Mouse (Mus musculus) heart, embryonic 11.5 days (tissue): ENCODE results near the gene Cdc42ep2. TPM values are rescaled to one million over a fixed set of nuclear protein-coding genes. Genes with fewer than 3 reads are reported as not detected.

Source experiments
- ATAC-seq: fragments of 200-750 bp; cut with Nextera tagmentation; replicated peaks from 2 replicates; pipeline ENCODE4 v1.8.0; 2017; ENCODE audit warnings: moderate library complexity; ENCODE audit not compliant: insufficient number of reproducible peaks, low FRiP score, low TSS enrichment
- H3K27ac ChIP-seq: fragments of 300-500 bp; sonication (generic); 2 replicates; pipeline ENCODE4 v1.5.1; 2014; ENCODE audit warnings: mild to moderate bottlenecking, low read depth, low read length
- H3K27me3 ChIP-seq: fragments of 300-500 bp; sonication (generic); 2 replicates; pipeline ENCODE4 v1.6.1; 2014; ENCODE audit warnings: mild to moderate bottlenecking, low read length, mixed read lengths; ENCODE audit not compliant: control insufficient read depth, insufficient read depth
- H3K36me3 ChIP-seq: fragments of 300-500 bp; sonication (generic); 2 replicates; pipeline ENCODE4 v1.6.1; 2014; ENCODE audit warnings: mild to moderate bottlenecking, low read length, moderate library complexity, mixed read lengths; ENCODE audit not compliant: control insufficient read depth, insufficient read depth
- H3K4me1 ChIP-seq: fragments of 300-500 bp; sonication (generic); 2 replicates; pipeline ENCODE4 v1.6.1; 2014; ENCODE audit warnings: low read length; ENCODE audit not compliant: control insufficient read depth, insufficient read depth
- H3K4me2 ChIP-seq: fragments of 300-500 bp; sonication (generic); 2 replicates; pipeline ENCODE4 v1.6.1; 2014; ENCODE audit warnings: mild to moderate bottlenecking, moderate library complexity
- H3K4me3 ChIP-seq: fragments of 300-500 bp; sonication (generic); 2 replicates; pipeline ENCODE4 v1.5.1; 2014; ENCODE audit warnings: low read depth, low read length
- H3K9ac ChIP-seq: fragments of 300-500 bp; sonication (generic); 2 replicates; pipeline ENCODE4 v1.6.1; 2014; ENCODE audit warnings: mild to moderate bottlenecking, low read depth, low read length, moderate library complexity
- H3K9me3 ChIP-seq: fragments of 300-500 bp; sonication (generic); replicated peaks from 2 replicates; pipeline ENCODE4 v1.6.1; 2016; ENCODE audit warnings: low read length; ENCODE audit not compliant: control insufficient read depth
- WGBS: fragments of 180-500 bp; shearing (Covaris S2); extraction: QIAGEN DNeasy Blood & Tissue Kit; methylation state at CpG from one replicate; pipeline ENCODE4 v1.1.7; 2014; ENCODE audit not compliant: insufficient replicate concordance; 5-methylcytosine and 5-hydroxymethylcytosine counted together
- polyA plus RNA-seq: library from polyadenylated mRNA; unstranded; fragments of >200 nt; fragmentation: Nextera tagmentation; extraction: Ambion mirVana; gene quantifications from 2 replicates; pipeline ENCODE4 v1.2.1, GENCODE M21; 2014

Gene Cdc42ep2
- polyA plus RNA-seq, 1 experiment from 2014 or later = 6.3 TPM

DNA sequence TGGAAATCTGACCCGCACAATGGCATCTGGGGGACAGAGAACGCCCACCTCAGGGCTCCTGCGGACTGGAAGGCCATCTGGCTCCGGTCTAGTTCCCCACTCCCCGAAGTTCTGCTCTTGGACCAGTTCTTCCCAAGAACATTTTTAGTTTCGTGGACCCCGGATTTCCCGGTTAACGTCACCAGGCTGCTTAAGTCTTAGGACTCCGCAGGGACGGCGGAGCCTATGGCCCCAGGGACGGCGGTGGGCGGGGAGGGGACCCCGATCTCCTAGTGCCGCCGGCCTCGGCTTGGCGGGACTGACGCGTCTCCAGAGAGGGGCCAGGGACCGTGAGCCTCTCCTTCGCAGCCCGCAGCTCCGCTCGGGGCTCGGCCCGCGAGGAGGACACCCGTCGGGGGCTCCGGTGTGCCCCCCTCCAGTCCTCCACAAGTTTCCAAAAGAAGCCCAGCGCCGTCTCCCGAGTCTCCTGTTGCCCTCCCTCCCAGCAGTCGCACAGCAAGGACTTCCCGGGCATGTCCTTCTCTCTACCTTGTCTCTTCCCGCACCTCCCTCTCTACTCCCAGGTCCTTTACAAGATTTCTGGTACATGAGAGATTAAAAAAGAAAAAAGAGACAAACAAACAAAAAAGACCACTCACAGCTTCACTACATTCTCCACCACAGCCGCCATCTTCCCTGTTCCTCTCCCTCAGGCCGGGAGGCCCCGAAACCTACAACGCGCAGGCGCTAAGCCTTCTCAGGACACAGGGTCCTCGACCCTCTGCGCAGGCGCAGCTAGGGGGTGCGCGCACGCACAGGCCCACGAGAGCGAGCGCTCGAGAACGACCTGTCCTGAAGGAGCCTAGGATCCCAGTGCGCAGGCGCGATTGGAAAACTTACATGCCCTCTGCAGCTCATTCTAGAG, 12.3 kb downstream of the Cdc42ep2 start:
- ATAC-seq = peak; percentile 91
- peak overlapping the region; percentile 99 for H3K9ac ChIP-seq
- peaks cover 3% of the 10 kb centered on the region; the same call in 1 of the 2 replicates for H3K36me3 ChIP-seq
- H3K9me3 ChIP-seq = no peaks in the 10 kb centered on the region
- H3K4me2 ChIP-seq = peak overlapping the region; percentile 64
- no peaks in the 10 kb centered on the region for H3K27me3 ChIP-seq
- WGBS = under 1% methylated on average over 59 of the region's 59 CpGs
- H3K27ac ChIP-seq = peak overlapping the region; percentile 89
- H3K4me1 ChIP-seq = peaks cover 18% of the 10 kb centered on the region
- peak overlapping the region; percentile 99 for H3K4me3 ChIP-seq

DNA sequence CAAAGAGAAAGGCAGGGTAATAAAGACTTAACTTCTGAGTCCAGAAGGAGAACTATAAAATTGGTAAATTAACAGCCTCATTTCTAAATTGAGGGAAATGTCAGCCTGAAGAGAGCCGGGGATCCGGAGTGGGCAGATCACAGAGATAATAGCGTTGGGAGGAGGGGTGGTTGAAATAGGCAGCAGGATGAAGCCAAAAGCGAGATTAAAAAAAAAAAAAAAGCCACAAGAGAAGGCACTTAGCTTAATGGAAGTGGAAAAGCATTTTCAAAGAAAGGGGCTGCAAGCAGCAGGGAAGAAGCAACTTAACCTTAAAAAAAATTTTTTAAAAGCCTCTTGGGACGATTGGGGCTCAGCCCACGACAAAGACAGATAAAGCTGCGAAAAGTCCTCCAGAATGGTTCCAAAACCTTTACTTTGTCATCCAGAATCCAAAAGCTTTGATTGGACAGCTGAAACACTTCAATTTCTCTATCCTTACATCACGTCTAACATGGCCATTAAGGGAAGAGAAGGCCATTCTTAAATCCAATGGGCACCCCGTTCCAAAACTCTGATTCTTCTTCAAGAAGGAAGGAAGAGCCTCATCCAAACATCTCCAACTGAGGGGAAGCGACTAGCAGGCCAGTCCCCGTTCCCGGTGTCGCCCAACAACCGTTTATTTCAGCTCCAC, 13.1 kb downstream of the Cdc42ep2 start:
- 6% methylated on average over 14 of the region's 14 CpGs for WGBS
- peak overlapping the region; percentile 99 for H3K9ac ChIP-seq
- ATAC-seq = no peak

DNA sequence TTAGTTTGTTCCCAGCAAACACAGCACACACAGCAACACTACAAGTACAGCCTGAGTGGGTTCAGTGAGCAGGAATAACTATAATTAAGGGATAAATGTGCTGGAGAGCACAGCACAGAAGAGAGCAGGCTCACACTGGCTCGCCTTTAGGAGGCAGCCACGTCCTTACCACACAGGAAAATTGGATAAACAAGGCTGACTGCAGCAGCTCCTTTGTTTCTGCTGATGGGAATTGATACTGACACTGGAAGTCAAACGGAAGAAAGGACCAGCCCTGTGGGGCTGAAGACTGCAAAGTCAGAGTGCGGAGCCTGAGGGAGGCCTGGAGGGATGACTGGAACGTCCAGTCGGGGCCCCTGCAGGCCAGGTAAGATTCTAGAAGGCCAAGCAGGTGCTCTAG, 14.4 kb downstream of the Cdc42ep2 start:
- peaks cover 18% of the 10 kb centered on the region for H3K4me1 ChIP-seq
- H3K36me3 ChIP-seq = peaks cover 14% of the 10 kb centered on the region; the same call in 1 of the 2 replicates
- H3K27me3 ChIP-seq = no peaks in the 10 kb centered on the region
- peak overlapping the region; percentile 11; the same call in 1 of the 2 replicates for H3K9ac ChIP-seq
- ATAC-seq = no peak
- 50% methylated on average over 6 of the region's 6 CpGs for WGBS
- H3K4me2 ChIP-seq = peak overlapping the region; percentile 47
- H3K4me3 ChIP-seq = no peak overlapping the region
- no peaks in the 10 kb centered on the region for H3K9me3 ChIP-seq
- H3K27ac ChIP-seq = no peak overlapping the region

More for the DNA sequence above, 13.1 kb downstream of the Cdc42ep2 start:
- Histone ChIP-seq H3K27ac (peak overlapping the region; percentile 89), H3K36me3 (peaks cover 6% of the 10 kb centered on the region; the same call in 1 of the 2 replicates), H3K4me1 (peaks cover 18% of the 10 kb centered on the region), H3K4me2 (peak overlapping the region; percentile 64), H3K9me3 (no peaks in the 10 kb centered on the region), H3K4me3 (peak overlapping the region; percentile 99), H3K27me3 (no peaks in the 10 kb centered on the region)

DNA sequence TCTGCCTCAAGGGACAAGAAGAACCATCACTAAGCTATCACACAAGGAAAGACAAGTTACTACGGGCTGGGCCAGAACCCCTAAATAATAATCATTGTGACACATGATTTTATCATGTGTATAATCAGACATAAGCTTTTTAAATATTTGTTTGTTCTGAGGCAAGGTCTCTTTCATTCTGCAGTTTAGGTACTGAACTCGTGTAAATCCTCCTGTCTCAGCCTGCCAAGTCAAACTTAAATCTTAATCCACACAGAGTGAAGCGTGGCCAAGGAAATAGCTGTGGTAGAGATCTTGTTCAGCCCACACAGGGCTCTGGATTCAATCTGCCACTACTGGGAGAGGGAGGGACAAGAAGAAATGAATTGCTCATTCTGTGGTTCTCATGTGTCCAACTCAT, 17.3 kb downstream of the Cdc42ep2 start:
- H3K36me3 ChIP-seq = peaks cover 31% of the 10 kb centered on the region
- ATAC-seq = no peak
- 89% methylated on average over 3 of the region's 3 CpGs for WGBS

DNA sequence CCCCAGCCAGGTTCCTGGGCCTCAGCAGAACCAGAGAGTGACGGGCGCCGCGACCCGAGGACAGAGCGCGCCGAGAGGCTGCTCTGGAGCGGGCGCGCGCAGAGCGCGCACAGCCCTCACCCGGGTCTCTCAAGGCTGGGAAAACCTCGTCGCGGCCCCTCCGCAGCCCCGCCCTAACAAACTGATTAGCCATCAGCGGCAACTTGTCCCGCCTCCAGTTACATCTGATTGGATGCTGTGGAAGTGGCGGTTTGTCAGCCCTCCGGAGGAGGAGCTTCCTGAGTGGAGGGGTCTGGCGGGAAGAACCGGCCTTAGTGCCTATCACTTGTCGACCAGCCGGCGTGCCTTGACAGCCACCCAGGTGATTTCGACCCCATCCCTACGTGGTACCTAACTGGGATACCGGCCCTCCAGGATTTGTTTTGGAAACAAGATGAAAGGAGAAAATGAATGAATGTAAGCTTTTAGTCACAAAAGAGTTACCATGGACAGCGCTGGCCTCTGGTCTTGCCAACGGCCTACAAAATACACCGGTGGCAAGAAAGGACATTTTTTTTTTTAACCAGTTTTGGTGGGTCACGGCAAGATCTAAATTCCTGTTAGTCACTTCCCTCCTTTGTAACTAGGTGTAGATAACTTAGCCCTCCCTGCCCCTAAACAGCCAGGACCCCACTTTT, 30.5 kb downstream of the Cdc42ep2 start, which contains the start of gene Tigd3:
Tigd3 (minus strand) TSS at position 148 of the 677 bp plus-strand sequence.
- H3K27me3 ChIP-seq = no peaks in the 10 kb centered on the region
- H3K4me1 ChIP-seq = peaks cover 14% of the 10 kb centered on the region
- H3K9me3 ChIP-seq = no peaks in the 10 kb centered on the region
- H3K9ac ChIP-seq = peak within 1 kb of the TSS; percentile 86
- peak within 1 kb of the TSS; percentile 74 for H3K4me3 ChIP-seq
- WGBS = 3% methylated on average over 36 of the region's 36 CpGs
- peaks cover 8% of the 10 kb centered on the region; the same call in 1 of the 2 replicates for H3K36me3 ChIP-seq
- H3K27ac ChIP-seq = peak within 1 kb of the TSS; percentile 50; the same call in 1 of the 2 replicates
- peak; percentile 91 for ATAC-seq
- peak within 1 kb of the TSS; percentile 95 for H3K4me2 ChIP-seq

More for the DNA sequence above, 17.3 kb downstream of the Cdc42ep2 start:
- Histone ChIP-seq H3K27ac (no peak overlapping the region), H3K27me3 (no peaks in the 10 kb centered on the region), H3K9me3 (no peaks in the 10 kb centered on the region), H3K4me3 (no peak overlapping the region), H3K9ac (no peak overlapping the region), H3K4me1 (peaks cover 18% of the 10 kb centered on the region), H3K4me2 (no peak overlapping the region)

DNA sequence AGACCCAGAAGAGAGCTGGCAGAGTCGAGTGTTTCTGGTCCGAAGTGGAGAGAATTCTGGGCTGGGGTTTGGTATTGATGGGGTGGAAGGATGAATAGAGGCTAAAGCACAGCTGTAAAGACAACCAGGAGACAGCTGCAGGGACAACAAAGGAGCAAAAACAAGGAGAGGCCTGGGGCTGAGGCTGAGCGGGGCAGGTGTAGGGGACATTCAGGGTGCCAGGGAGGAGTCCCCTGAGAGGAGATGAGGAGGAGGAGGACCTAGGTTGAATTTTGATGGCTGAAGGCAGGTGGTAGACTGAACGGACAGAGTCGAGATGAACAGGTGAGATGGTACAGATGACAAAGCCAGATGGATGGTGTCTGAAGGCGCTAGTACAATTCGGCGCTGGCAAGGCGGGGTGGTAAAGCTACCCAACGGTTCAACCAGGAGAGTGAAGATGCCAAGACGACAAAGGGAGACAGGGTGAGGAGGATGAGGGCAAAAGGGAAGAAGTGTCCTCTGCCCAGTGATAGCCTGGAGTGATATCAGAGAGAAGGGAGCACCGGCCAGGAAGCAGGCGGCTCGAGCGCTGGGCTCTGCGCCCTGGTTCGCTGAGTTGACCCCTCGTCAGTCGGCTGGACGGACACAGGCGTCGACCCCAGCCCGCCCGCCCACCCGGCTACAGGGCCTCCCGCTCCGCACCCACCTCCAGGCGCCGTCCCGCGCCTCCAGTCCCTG, 31.2 kb downstream of the Cdc42ep2 start:
- peak; percentile 40; the same call in 1 of the 2 replicates for ATAC-seq
- peak overlapping the region; percentile 86 for H3K9ac ChIP-seq
- H3K27ac ChIP-seq = peak overlapping the region; percentile 50; the same call in 1 of the 2 replicates
- H3K27me3 ChIP-seq = no peaks in the 10 kb centered on the region
- no peaks in the 10 kb centered on the region for H3K9me3 ChIP-seq
- H3K4me3 ChIP-seq = peak overlapping the region; percentile 74
- peak overlapping the region; percentile 95 for H3K4me2 ChIP-seq
- 11% methylated on average over 28 of the region's 31 CpGs for WGBS
- peaks cover 7% of the 10 kb centered on the region; the same call in 1 of the 2 replicates for H3K36me3 ChIP-seq
- peaks cover 14% of the 10 kb centered on the region for H3K4me1 ChIP-seq

DNA sequence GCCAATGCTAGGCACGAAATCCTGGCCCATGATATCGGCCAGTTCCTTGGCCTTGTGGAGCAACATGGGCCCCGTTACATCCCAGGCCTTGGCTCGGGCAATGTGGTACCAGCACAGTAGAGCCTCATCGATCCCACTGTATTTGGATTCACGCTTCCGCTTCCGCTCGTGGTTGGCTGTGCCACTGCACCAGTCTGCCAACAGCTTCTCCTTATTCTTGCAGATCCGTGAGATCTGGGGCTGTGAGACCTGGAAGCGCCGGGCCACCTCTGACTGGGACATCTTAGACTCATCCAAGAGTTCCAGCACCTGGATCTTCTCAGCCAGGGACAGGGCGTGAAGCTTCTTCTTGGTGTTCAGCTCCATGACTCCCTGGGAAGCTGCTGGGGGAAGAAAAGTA, 31.9 kb downstream of the Cdc42ep2 start:
- no peak overlapping the region for H3K27ac ChIP-seq
- WGBS = 91% methylated on average over 13 of the region's 13 CpGs
- peaks cover 14% of the 10 kb centered on the region for H3K4me1 ChIP-seq
- peak overlapping the region; percentile 86; the same call in 1 of the 2 replicates for H3K9ac ChIP-seq
- peaks cover 5% of the 10 kb centered on the region; the same call in 1 of the 2 replicates for H3K36me3 ChIP-seq
- H3K27me3 ChIP-seq = no peaks in the 10 kb centered on the region
- H3K4me3 ChIP-seq = no peak overlapping the region
- no peak for ATAC-seq
- peak overlapping the region; percentile 95; the same call in 1 of the 2 replicates for H3K4me2 ChIP-seq
- H3K9me3 ChIP-seq = no peaks in the 10 kb centered on the region
